Mouse (Mus musculus): ENCODE measurements around the gene F9. TPM values are rescaled to one million over a fixed set of nuclear protein-coding genes. Genes with fewer than 3 reads are reported as not detected.
"Not testable (repeated sequence)": the region's sequence is repeated elsewhere in the genome, so short reads cannot be mapped to it uniquely, and the experiment has no call there.

F9 gene
- not detected in 2 replicates for polyA plus RNA-seq (2016; fragmentation: Nextera tagmentation; extraction: Ambion mirVana)

- 88% methylated on average over 10 of the region's 10 CpGs for WGBS
- H3K27ac ChIP-seq: no peak within 1 kb of the TSS
- H3K9me3 ChIP-seq: no peaks in the 10 kb centered on the region
- DNase-seq (ENCODE audit: extremely low spot score, low spot score): no peak
- H3K4me1 ChIP-seq: no peaks in the 10 kb centered on the region
- H3K36me3 ChIP-seq (replicated peaks): no peaks in the 10 kb centered on the region
- H3K4me3 ChIP-seq: no peak within 1 kb of the TSS
- H3K27me3 ChIP-seq (ENCODE audit: poor library complexity, severe bottlenecking): no peaks in the 10 kb centered on the region
Measured at GRCm38 (mm10) chrX:59999221-60000083, at the start of gene F9. Gene F9, plus strand, starts transcription at chrX:59999464.

GRCm38 (mm10) chrX:59969767-59970166 lies 29.5 kb upstream of the F9 start:
- not testable (repeated sequence) for H3K4me3 ChIP-seq; H3K4me1 ChIP-seq; H3K27me3 ChIP-seq (ENCODE audit: poor library complexity, severe bottlenecking); H3K36me3 ChIP-seq (replicated peaks); H3K27ac ChIP-seq; H3K9me3 ChIP-seq; DNase-seq (ENCODE audit: extremely low spot score, low spot score)

DNA sequence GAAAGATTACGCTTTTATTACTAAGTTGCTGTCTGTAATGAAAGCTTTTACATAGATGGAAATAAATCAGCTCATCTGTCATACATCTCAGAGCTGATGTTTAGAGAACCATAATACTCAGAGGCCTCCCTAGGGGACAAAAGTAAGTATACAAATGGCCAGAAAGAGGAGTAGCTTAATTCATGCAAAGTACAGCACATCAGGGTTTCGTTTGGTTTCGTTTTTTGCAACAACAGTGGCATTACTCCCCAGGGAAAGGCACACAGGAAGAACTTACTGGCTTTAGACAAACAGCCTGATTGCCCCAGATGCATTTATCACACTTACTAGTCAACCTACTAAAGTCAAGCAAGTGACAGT lies 800 bp downstream of the F9 start:
- Histone ChIP-seq H3K4me1 (no peaks in the 10 kb centered on the region), H3K4me3 (no peak overlapping the region), H3K27me3 (ENCODE audit: poor library complexity, severe bottlenecking) (no peaks in the 10 kb centered on the region), H3K9me3 (no peaks in the 10 kb centered on the region), H3K36me3 (replicated peaks) (no peaks in the 10 kb centered on the region), H3K27ac (no peak overlapping the region)
- DNase-seq (ENCODE audit: extremely low spot score, low spot score): no peak
- WGBS: 80% methylated on average over 3 of the region's 3 CpGs

- H3K36me3 ChIP-seq (replicated peaks): no peaks in the 10 kb centered on the region
- no peaks in the 10 kb centered on the region for H3K4me1 ChIP-seq
- 81% methylated on average over 2 of the region's 2 CpGs for WGBS
- H3K27me3 ChIP-seq (ENCODE audit: poor library complexity, severe bottlenecking): no peaks in the 10 kb centered on the region
- no peak overlapping the region for H3K4me3 ChIP-seq
- H3K9me3 ChIP-seq: no peaks in the 10 kb centered on the region
- H3K27ac ChIP-seq: no peak overlapping the region
- DNase-seq (ENCODE audit: extremely low spot score, low spot score): no peak
Measured at GRCm38 (mm10) chrX:60001461-60001860, 2.2 kb downstream of the F9 start.

GRCm38 (mm10) chrX:60013084-60013676 lies 13.9 kb downstream of the F9 start:
- Histone ChIP-seq H3K27me3 (ENCODE audit: poor library complexity, severe bottlenecking) (no peaks in the 10 kb centered on the region), H3K4me3 (no peak overlapping the region), H3K36me3 (replicated peaks) (no peaks in the 10 kb centered on the region), H3K4me1 (no peaks in the 10 kb centered on the region), H3K27ac (no peak overlapping the region), H3K9me3 (no peaks in the 10 kb centered on the region)
- DNase-seq (ENCODE audit: extremely low spot score, low spot score): no peak

DNA sequence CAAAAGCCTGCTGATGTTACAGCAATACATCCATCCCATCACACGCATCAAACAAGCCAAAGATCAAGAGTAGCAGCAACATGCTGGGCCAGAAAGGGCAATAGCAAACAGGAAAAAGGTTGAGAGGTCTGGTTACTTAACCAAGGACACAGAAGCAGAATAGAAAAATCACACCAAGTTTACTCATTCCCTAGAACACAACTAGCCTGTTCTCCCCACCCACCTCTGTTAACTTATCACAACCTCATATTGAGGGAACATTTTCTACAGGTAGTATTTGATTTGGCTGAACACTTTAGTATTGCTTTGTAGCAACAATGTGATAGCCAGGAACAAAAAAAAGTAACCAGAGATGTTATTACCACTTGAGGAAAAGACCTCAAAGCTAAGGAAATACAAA lies 15.3 kb downstream of the F9 start:
- WGBS: 100% methylated on average over 1 of the region's 1 CpGs
- no peaks in the 10 kb centered on the region for H3K9me3 ChIP-seq
- no peaks in the 10 kb centered on the region for H3K36me3 ChIP-seq (replicated peaks)
- no peak overlapping the region for H3K4me3 ChIP-seq
- H3K27me3 ChIP-seq (ENCODE audit: poor library complexity, severe bottlenecking): no peaks in the 10 kb centered on the region
- H3K27ac ChIP-seq: no peak overlapping the region
- H3K4me1 ChIP-seq: no peaks in the 10 kb centered on the region
- DNase-seq (ENCODE audit: extremely low spot score, low spot score): no peak

- 87% methylated on average over 4 of the region's 4 CpGs for WGBS
Measured at GRCm38 (mm10) chrX:60021007-60021406, 21.7 kb downstream of the F9 start.

DNA sequence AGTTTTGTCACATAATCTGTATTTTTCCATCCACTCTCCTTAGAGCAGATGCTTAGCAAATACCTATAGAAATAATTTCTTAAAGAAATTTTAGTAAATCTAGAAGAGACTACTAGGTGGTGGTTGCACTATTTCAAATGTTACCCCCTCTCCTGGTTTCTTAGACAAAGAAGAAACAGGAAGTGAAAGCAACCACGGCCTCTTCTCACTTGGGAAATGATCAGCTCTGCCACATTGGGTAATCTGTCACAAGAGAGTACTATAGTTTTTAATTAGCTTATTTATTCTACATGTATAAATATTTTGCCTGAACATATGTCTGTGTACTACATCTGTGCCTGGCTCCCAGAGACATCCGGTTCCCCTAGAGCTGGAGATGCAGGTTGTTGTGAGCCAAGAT lies 22.3 kb downstream of the F9 start:
- 84% methylated on average over 2 of the region's 2 CpGs for WGBS
- Histone ChIP-seq H3K27me3 (ENCODE audit: poor library complexity, severe bottlenecking) (no peaks in the 10 kb centered on the region), H3K27ac (no peak overlapping the region), H3K4me3 (no peak overlapping the region), H3K4me1 (peaks cover 10% of the 10 kb centered on the region), H3K9me3 (no peaks in the 10 kb centered on the region), H3K36me3 (replicated peaks) (no peaks in the 10 kb centered on the region)
- no peak for DNase-seq (ENCODE audit: extremely low spot score, low spot score)

More at GRCm38 (mm10) chrX:60021007-60021406, 21.7 kb downstream of the F9 start:
- no peak for DNase-seq (ENCODE audit: extremely low spot score, low spot score)
- Histone ChIP-seq H3K4me1 (peaks cover 10% of the 10 kb centered on the region), H3K27me3 (ENCODE audit: poor library complexity, severe bottlenecking) (no peaks in the 10 kb centered on the region), H3K27ac (no peak overlapping the region), H3K36me3 (replicated peaks) (no peaks in the 10 kb centered on the region), H3K4me3 (no peak overlapping the region), H3K9me3 (no peaks in the 10 kb centered on the region)

DNA sequence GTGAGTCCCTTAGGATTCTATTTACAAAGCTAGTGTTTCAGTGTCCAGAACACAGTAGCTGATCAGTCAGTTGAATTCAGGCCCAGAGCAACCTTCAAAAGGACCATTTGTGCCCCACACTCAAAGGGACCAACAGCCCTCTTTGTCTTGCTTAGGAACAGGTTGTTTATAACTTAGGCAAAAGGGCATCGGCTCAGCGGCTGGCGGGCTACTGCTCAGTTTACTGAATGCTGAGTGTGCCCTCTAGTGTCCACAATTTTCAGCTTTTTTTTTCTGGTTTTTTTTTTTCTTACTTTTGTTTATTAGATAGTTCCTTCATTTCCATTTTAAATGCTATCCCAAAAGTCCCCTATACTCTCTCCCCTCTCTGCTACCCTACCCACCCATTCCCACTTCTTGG lies 27.4 kb downstream of the F9 start:
- WGBS: 11% methylated on average over 3 of the region's 3 CpGs
- Histone ChIP-seq H3K27ac (no peak overlapping the region), H3K4me1 (peaks cover 10% of the 10 kb centered on the region), H3K36me3 (replicated peaks) (no peaks in the 10 kb centered on the region), H3K9me3 (no peaks in the 10 kb centered on the region), H3K4me3 (no peak overlapping the region), H3K27me3 (ENCODE audit: poor library complexity, severe bottlenecking) (no peaks in the 10 kb centered on the region)
- peak; percentile 37 for DNase-seq (ENCODE audit: extremely low spot score, low spot score)

- DNase-seq (ENCODE audit: extremely low spot score, low spot score): no peak
- Histone ChIP-seq H3K4me1 (no peaks in the 10 kb centered on the region), H3K4me3 (no peak overlapping the region), H3K9me3 (no peaks in the 10 kb centered on the region), H3K36me3 (replicated peaks) (no peaks in the 10 kb centered on the region), H3K27me3 (ENCODE audit: poor library complexity, severe bottlenecking) (no peaks in the 10 kb centered on the region), H3K27ac (no peak overlapping the region)
- WGBS: 94% methylated on average over 1 of the region's 1 CpGs
Measured at GRCm38 (mm10) chrX:60054745-60055144, 55.5 kb downstream of the F9 start.

DNA sequence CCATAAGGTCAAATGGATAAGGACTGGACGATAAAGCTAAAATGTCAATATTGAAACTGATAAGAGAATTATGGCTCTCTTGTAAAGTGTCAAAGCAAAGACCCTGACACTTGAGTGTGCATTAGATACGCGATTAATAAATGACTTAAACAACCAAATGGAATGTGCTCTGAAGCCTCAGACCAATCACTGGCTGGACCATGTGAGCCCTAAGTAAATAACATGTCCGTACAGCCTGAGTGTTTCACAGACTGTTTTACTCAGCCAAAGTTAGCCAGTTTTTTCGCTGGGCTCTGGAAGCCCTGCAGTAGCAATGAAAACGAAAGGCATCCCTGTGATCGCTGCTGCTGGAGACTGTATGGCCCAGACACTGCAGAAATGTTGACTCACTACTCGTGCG lies 55.9 kb downstream of the F9 start:
- no peaks in the 10 kb centered on the region for H3K9me3 ChIP-seq
- no peak overlapping the region for H3K27ac ChIP-seq
- no peak overlapping the region for H3K4me3 ChIP-seq
- 92% methylated on average over 9 of the region's 9 CpGs for WGBS
- H3K4me1 ChIP-seq: no peaks in the 10 kb centered on the region
- no peaks in the 10 kb centered on the region for H3K36me3 ChIP-seq (replicated peaks)
- H3K27me3 ChIP-seq (ENCODE audit: poor library complexity, severe bottlenecking): no peaks in the 10 kb centered on the region
- DNase-seq (ENCODE audit: extremely low spot score, low spot score): no peak

GRCm38 (mm10) chrX:60075359-60075758 lies 76.1 kb downstream of the F9 start:
- WGBS: 89% methylated on average over 1 of the region's 1 CpGs
- Histone ChIP-seq H3K4me1 (no peaks in the 10 kb centered on the region), H3K36me3 (replicated peaks) (no peaks in the 10 kb centered on the region), H3K27me3 (ENCODE audit: poor library complexity, severe bottlenecking) (no peaks in the 10 kb centered on the region), H3K27ac (no peak overlapping the region), H3K9me3 (no peaks in the 10 kb centered on the region), H3K4me3 (no peak overlapping the region)
- no peak for DNase-seq (ENCODE audit: extremely low spot score, low spot score)
